Mouse (Mus musculus): ENCODE measurements around the gene Zmynd10. TPM values are rescaled to one million over a fixed set of nuclear protein-coding genes. Genes with fewer than 3 reads are reported as not detected.
"Not testable (repeated sequence)": the region's sequence is repeated elsewhere in the genome, so short reads cannot be mapped to it uniquely, and the experiment has no call there.

Gene Zmynd10
- total RNA-seq, 2 experiments from 2014 or later = not detected

- intact Hi-C loops (cut with DNase I) = no loop called here
- DNase-seq = peak in 1 of 2 experiments; percentile 51
Observed at GRCm38 (mm10) chr9:107553541-107554318, 6.6 kb downstream of the Zmynd10 start.

GRCm38 (mm10) chr9:107554319-107554825 lies 7.3 kb downstream of the Zmynd10 start:
- DNase-seq = peak; percentile 95 to 96
- intact Hi-C loops (cut with DNase I) = no loop called here

GRCm38 (mm10) chr9:107555031-107555457 lies 7.9 kb downstream of the Zmynd10 start:
- intact Hi-C loops (cut with DNase I) = no loop called here

GRCm38 (mm10) chr9:107555701-107556100 lies 8.6 kb downstream of the Zmynd10 start:
- DNase-seq = no peak
- intact Hi-C loops (cut with DNase I) = no loop called here

More at GRCm38 (mm10) chr9:107555031-107555457, 7.9 kb downstream of the Zmynd10 start:
- DNase-seq = peak; percentile 86 to 87

- intact Hi-C loops (cut with DNase I) = no loop called here
- no peak for DNase-seq
Observed at GRCm38 (mm10) chr9:107556346-107556745, 9.2 kb downstream of the Zmynd10 start.

GRCm38 (mm10) chr9:107563029-107563581 lies 16.0 kb downstream of the Zmynd10 start, which contains the start of gene Tusc2:
TSS of gene Tusc2 (plus strand) at chr9:107563255.
- peak; percentile 97 for DNase-seq
- intact Hi-C loops (cut with DNase I) = no loop called here

GRCm38 (mm10) chr9:107565556-107565955 lies 18.5 kb downstream of the Zmynd10 start:
- DNase-seq; intact Hi-C loops (cut with DNase I): not testable (repeated sequence)

- peak; percentile 90 to 91 for DNase-seq
- intact Hi-C loops (cut with DNase I) = no loop called here
Observed at GRCm38 (mm10) chr9:107566041-107566709, 19.1 kb downstream of the Zmynd10 start.

- intact Hi-C loops (cut with DNase I) = no loop called here
- peak; percentile 54 to 63 for DNase-seq
Observed at GRCm38 (mm10) chr9:107566855-107567254, 19.8 kb downstream of the Zmynd10 start.

- intact Hi-C loops (cut with DNase I) = no loop called here
- peak in 1 of 2 experiments; percentile 48 for DNase-seq
Observed at GRCm38 (mm10) chr9:107567702-107568319, 20.7 kb downstream of the Zmynd10 start, which contains the start of gene Hyal2. TSS of gene Hyal2 (plus strand) at chr9:107567945.

GRCm38 (mm10) chr9:107568331-107569261 lies 21.5 kb downstream of the Zmynd10 start:
- peak; percentile 91 for DNase-seq
- intact Hi-C loops (cut with DNase I) = no loop called here

GRCm38 (mm10) chr9:107569270-107569669 lies 22.2 kb downstream of the Zmynd10 start:
- no peak for DNase-seq
- intact Hi-C loops (cut with DNase I) = no loop called here

GRCm38 (mm10) chr9:107570016-107570415 lies 22.9 kb downstream of the Zmynd10 start:
- no peak for DNase-seq
- intact Hi-C loops (cut with DNase I) = no loop called here

- DNase-seq = no peak
- intact Hi-C loops (cut with DNase I) = no loop called here
Observed at GRCm38 (mm10) chr9:107570845-107571244, 23.7 kb downstream of the Zmynd10 start.

- no peak for DNase-seq
- intact Hi-C loops (cut with DNase I) = no loop called here
Observed at GRCm38 (mm10) chr9:107571534-107572326, 24.6 kb downstream of the Zmynd10 start.

GRCm38 (mm10) chr9:107572327-107572662 lies 25.2 kb downstream of the Zmynd10 start:
- intact Hi-C loops (cut with DNase I) = no loop called here
- DNase-seq = no peak

- intact Hi-C loops (cut with DNase I) = not testable (repeated sequence)
Observed at GRCm38 (mm10) chr9:107573774-107574173, 26.7 kb downstream of the Zmynd10 start.

GRCm38 (mm10) chr9:107575579-107576356 lies 28.7 kb downstream of the Zmynd10 start:
- no peak for DNase-seq
- intact Hi-C loops (cut with DNase I) = no loop called here

More at GRCm38 (mm10) chr9:107573774-107574173, 26.7 kb downstream of the Zmynd10 start:
- DNase-seq = not testable (repeated sequence)

All from heart, postnatal 10 days (tissue).